Mouse (Mus musculus) embryonic fibroblast, embryonic 13.5 days (primary cell): ENCODE measurements around the gene Cox8a.

Experiments used
- CTCF ChIP-seq: IDR thresholded peaks from 2 replicates; pipeline ENCODE4 v1.5.1; 2011; ENCODE audit warnings: mild to moderate bottlenecking, control low read depth, low read length, moderate library complexity, borderline replicate concordance; ENCODE audit not compliant: insufficient read depth
- POLR2A ChIP-seq: IDR thresholded peaks from 2 replicates; pipeline ENCODE4 v1.6.1; 2011; ENCODE audit warnings: low read depth, mild to moderate bottlenecking, control low read depth, low read length, moderate library complexity

GRCm38 (mm10) chr19:7171447-7171846, 46.0 kb downstream of the Cox8a start:
- TF ChIP-seq POLR2A (no peak), CTCF (no peak)
